In genomic region chr12:71014845-71015362, GRCm38 (mm10) we compare ENCODE assay signal across 8 mouse cellular contexts. TPM values are rescaled to one million over a fixed set of nuclear protein-coding genes. Genes with fewer than 3 reads are reported as not detected.
DNase-seq lines count a peak whose midpoint lies in the region; ATAC-seq and TF ChIP-seq lines count a peak whose summit lies in the region.

No protein-coding gene starts in this region.

- H3K27me3 ChIP-seq in heart, adult 2 months (ENCODE audit: control insufficient read depth, insufficient read depth, low read length): no peaks in the 10 kb centered on the region
- no peaks in the 10 kb centered on the region for H3K27me3 ChIP-seq in hindbrain, embryonic 13.5 days
- no peaks in the 10 kb centered on the region for H3K27me3 ChIP-seq in liver, postnatal 0 days (ENCODE audit: insufficient read depth, low read length)

- DNase-seq in heart, adult 2 months: no peak
- no peak for DNase-seq in heart, postnatal 25 days (ENCODE audit: low spot score)
- DNase-seq in urinary bladder, postnatal 14 days (ENCODE audit: low spot score): peak; percentile 12
- no peak for DNase-seq in urinary bladder, adult 2 months (ENCODE audit: low spot score)
- DNase-seq in liver, postnatal 0 days: peak; percentile 87
- peak; percentile 48 for DNase-seq in telencephalon, adult 2 months (ENCODE audit: low read depth, low spot score)
- no peak for DNase-seq in adrenal gland, postnatal 14 days

- peak overlapping the region; percentile 83 for H3K9ac ChIP-seq in heart, adult 2 months (ENCODE audit: low read depth, low read length)
- H3K9ac ChIP-seq in hindbrain, embryonic 13.5 days: peak overlapping the region; percentile 87
- H3K9ac ChIP-seq in liver, postnatal 0 days (replicated peaks): peak overlapping the region; percentile 89

- no peak for ATAC-seq in hindbrain, embryonic 13.5 days (ENCODE audit: low FRiP score)
- peak; percentile 68 for ATAC-seq in liver, postnatal 0 days

- H3K27ac ChIP-seq in heart, adult 2 months: peak overlapping the region; percentile 98
- peak overlapping the region; percentile 98 for H3K27ac ChIP-seq in hindbrain, embryonic 13.5 days
- peak overlapping the region; percentile 100 for H3K27ac ChIP-seq in liver, postnatal 0 days (ENCODE audit: low read depth)

- peak overlapping the region; percentile 84 for H3K4me2 ChIP-seq in hindbrain, embryonic 13.5 days
- H3K4me2 ChIP-seq in liver, postnatal 0 days (ENCODE audit: low read depth, low read length): peak overlapping the region; percentile 93

- no peaks in the 10 kb centered on the region for H3K9me3 ChIP-seq in hindbrain, embryonic 13.5 days
- no peaks in the 10 kb centered on the region for H3K9me3 ChIP-seq in liver, postnatal 0 days (ENCODE audit: low read length)

- TF ChIP-seq POLR2A in heart, adult 2 months (IDR thresholded peaks at IDR 0.05; ENCODE audit: insufficient read depth, low read depth, low read length): no peak

- H3K36me3 ChIP-seq in heart, adult 2 months (ENCODE audit: control insufficient read depth, insufficient read depth, low read length): peaks cover 30% of the 10 kb centered on the region
- peaks cover 23% of the 10 kb centered on the region for H3K36me3 ChIP-seq in hindbrain, embryonic 13.5 days
- H3K36me3 ChIP-seq in liver, postnatal 0 days (replicated peaks; ENCODE audit: insufficient read depth, low read length): peaks cover 28% of the 10 kb centered on the region

- TF ChIP-seq CTCF in heart, adult 2 months (IDR thresholded peaks at IDR 0.05): no peak
- no peak for TF ChIP-seq CTCF in liver, postnatal 0 days (IDR thresholded peaks at IDR 0.05; ENCODE audit: low read depth)

- no peak for TF ChIP-seq EP300 in heart, adult 2 months (IDR thresholded peaks at IDR 0.05; ENCODE audit: insufficient read depth, low read depth, low read length)
- no peak for TF ChIP-seq EP300 in liver, postnatal 0 days (IDR thresholded peaks at IDR 0.05; ENCODE audit: low read depth)

- peaks cover 14% of the 10 kb centered on the region for H3K4me1 ChIP-seq in heart, adult 2 months (ENCODE audit: control insufficient read depth, insufficient read depth, low read length)
- H3K4me1 ChIP-seq in hindbrain, embryonic 13.5 days (replicated peaks): peaks cover 31% of the 10 kb centered on the region
- H3K4me1 ChIP-seq in liver, postnatal 0 days (ENCODE audit: insufficient read depth): peaks cover 15% of the 10 kb centered on the region

- intact Hi-C loops in heart, adult 2 months (cut with DNase I): loop anchor here (1.0 to 2.0 kb wide), 2 partner anchors 34 to 40 kb away; no protein-coding TSS in a partner anchor
- intact Hi-C loops in heart, postnatal 25 days (cut with DNase I): loop anchor here (2.0 kb wide), 2 partner anchors 34 to 46 kb away; no protein-coding TSS in a partner anchor

- peak overlapping the region; percentile 79 for H3K4me3 ChIP-seq in heart, adult 2 months
- H3K4me3 ChIP-seq in hindbrain, embryonic 13.5 days: peak overlapping the region; percentile 81
- peak overlapping the region; percentile 98 for H3K4me3 ChIP-seq in liver, postnatal 0 days (ENCODE audit: low read depth, low read length)

- under 1% methylated on average over 29 of the region's 32 CpGs for WGBS in heart, adult 2 months
- WGBS in hindbrain, embryonic 13.5 days: 1% methylated on average over 32 of the region's 32 CpGs
- WGBS in liver, postnatal 0 days (ENCODE audit: insufficient replicate concordance): under 1% methylated on average over 32 of the region's 32 CpGs

- H3K79me2 ChIP-seq in heart, adult 2 months (replicated peaks; ENCODE audit: control insufficient read depth, insufficient read depth, low read length): 0 out of 2 replicates have a peak, but pooled peaks cover 1% of the 10 kb centered on the region

RNA-seq across cellular contexts. Expression of gene Arid4a, which starts 0.9 kb away (rescaled TPM):
- 10 to 100 TPM; 14.1 to 15.3 TPM for total RNA-seq in heart, adult 2 months (2021)
- polyA plus RNA-seq in heart, adult 2 months (2012; rRNA removed): 2.5 and 4.0 TPM in 2 replicates
- 10 to 100 TPM; 12.0 to 16.7 TPM for total RNA-seq in heart, postnatal 25 days (2021)
- 12.9 and 17.4 TPM in 2 replicates for polyA plus RNA-seq in urinary bladder, adult 2 months (2012; rRNA removed)
- 41.2 and 41.3 TPM in 2 replicates for polyA plus RNA-seq in hindbrain, embryonic 13.5 days (2015; fragmentation: Nextera tagmentation; extraction: Ambion mirVana)
- polyA plus RNA-seq in liver, postnatal 0 days (2015; fragmentation: Nextera tagmentation; extraction: Ambion mirVana): 19.3 and 20.6 TPM in 2 replicates
- 24.8 and 27.5 TPM in 2 replicates for total RNA-seq in adrenal gland, postnatal 14 days (2021)

RNA-seq across cellular contexts. Expression of gene Psma3, which starts 40.5 kb away (rescaled TPM):
- 100 to 1,000 TPM; 174 to 186 TPM for total RNA-seq in heart, adult 2 months (2021)
- 27.6 and 54.1 TPM in 2 replicates for polyA plus RNA-seq in heart, adult 2 months (2012; rRNA removed)
- total RNA-seq in heart, postnatal 25 days (2021): 100 to 1,000 TPM; 191 to 201 TPM
- polyA plus RNA-seq in urinary bladder, adult 2 months (2012; rRNA removed): 240 and 288 TPM in 2 replicates
- 599 and 600 TPM in 2 replicates for polyA plus RNA-seq in hindbrain, embryonic 13.5 days (2015; fragmentation: Nextera tagmentation; extraction: Ambion mirVana)
- 288 and 297 TPM in 2 replicates for polyA plus RNA-seq in liver, postnatal 0 days (2015; fragmentation: Nextera tagmentation; extraction: Ambion mirVana)
- total RNA-seq in adrenal gland, postnatal 14 days (2021): 336 and 360 TPM in 2 replicates

Comparison
In these comparisons a context has a peak if more than half of its experiments do, and no peak if none do; other contexts are left out.
1. DNase-seq: peak in urinary bladder, postnatal 14 days (single experiment), liver, postnatal 0 days (single experiment) and telencephalon, adult 2 months (single experiment); none in heart, adult 2 months (0 of 2), heart, postnatal 25 days (single experiment), urinary bladder, adult 2 months (single experiment) and adrenal gland, postnatal 14 days (single experiment).
2. Peak in every context shown above with its lines, with median percentiles within 50 percentile points of each other: H3K27ac ChIP-seq, H3K4me3 ChIP-seq and H3K9ac ChIP-seq.